Mouse (Mus musculus) limb, embryonic 10.5 days (tissue): ENCODE data around the gene Arl5a. TPM values are rescaled to one million over a fixed set of nuclear protein-coding genes. Genes with fewer than 3 reads are reported as not detected.

Experiments used
- DNase-seq: peaks from one replicate; pipeline ENCODE4 v3.0.0-alpha.2; 2017; ENCODE audit warnings: low spot score
- H3K27ac ChIP-seq: fragments of 300-500 bp; sonication (generic); 2 replicates; pipeline ENCODE4 v1.5.1; 2016; ENCODE audit warnings: mild to moderate bottlenecking
- H3K27me3 ChIP-seq: fragments of 300-500 bp; sonication (generic); 2 replicates; pipeline ENCODE4 v1.6.1; 2016; ENCODE audit warnings: low read depth, mild to moderate bottlenecking; ENCODE audit not compliant: poor library complexity, severe bottlenecking
- H3K36me3 ChIP-seq: fragments of 300-500 bp; sonication (generic); 2 replicates; pipeline ENCODE4 v1.6.1; 2016; ENCODE audit warnings: mild to moderate bottlenecking, moderate library complexity
- H3K4me1 ChIP-seq: fragments of 300-500 bp; sonication (generic); 2 replicates; pipeline ENCODE4 v1.6.1; 2016
- H3K4me3 ChIP-seq: fragments of 300-500 bp; sonication (generic); 2 replicates; pipeline ENCODE4 v1.5.1; 2016; ENCODE audit warnings: mild to moderate bottlenecking, moderate library complexity
- H3K9me3 ChIP-seq: fragments of 300-500 bp; sonication (generic); replicated peaks from 2 replicates; pipeline ENCODE4 v1.6.1; 2016; ENCODE audit warnings: mild to moderate bottlenecking
- WGBS: fragments of 180-500 bp; shearing (Covaris S2); methylation state at CpG from one replicate; pipeline ENCODE4 v1.1.7; 2016; 5-methylcytosine and 5-hydroxymethylcytosine counted together
- polyA plus RNA-seq: library from polyadenylated mRNA; unstranded; fragments of >200 nt; fragmentation: Nextera tagmentation; extraction: Ambion mirVana; gene quantifications from 2 replicates; pipeline ENCODE4 v1.2.1, GENCODE M21; 2016

The Arl5a gene
- polyA plus RNA-seq, 1 experiment from 2014 or later, result 60.2 TPM

GRCm38 (mm10) chr2:52372080-52372479 lies 52.6 kb downstream of the Arl5a start:
- 86% methylated on average over 4 of the region's 4 CpGs for WGBS
- Histone ChIP-seq H3K27me3 (no peaks in the 10 kb centered on the region), H3K9me3 (no peaks in the 10 kb centered on the region), H3K4me3 (no peak overlapping the region), H3K36me3 (no peaks in the 10 kb centered on the region), H3K4me1 (peaks cover 4% of the 10 kb centered on the region; the same call in 1 of the 2 replicates), H3K27ac (no peak overlapping the region)
- no peak for DNase-seq

- no peaks in the 10 kb centered on the region for H3K27me3 ChIP-seq
- H3K27ac ChIP-seq, result no peak overlapping the region
- 65% methylated on average over 2 of the region's 2 CpGs for WGBS
- peaks cover 11% of the 10 kb centered on the region for H3K4me1 ChIP-seq
- H3K4me3 ChIP-seq, result no peak overlapping the region
- no peaks in the 10 kb centered on the region for H3K9me3 ChIP-seq
- no peak for DNase-seq
- no peaks in the 10 kb centered on the region for H3K36me3 ChIP-seq
Measured at GRCm38 (mm10) chr2:52371066-52371465, 53.6 kb downstream of the Arl5a start.

DNA sequence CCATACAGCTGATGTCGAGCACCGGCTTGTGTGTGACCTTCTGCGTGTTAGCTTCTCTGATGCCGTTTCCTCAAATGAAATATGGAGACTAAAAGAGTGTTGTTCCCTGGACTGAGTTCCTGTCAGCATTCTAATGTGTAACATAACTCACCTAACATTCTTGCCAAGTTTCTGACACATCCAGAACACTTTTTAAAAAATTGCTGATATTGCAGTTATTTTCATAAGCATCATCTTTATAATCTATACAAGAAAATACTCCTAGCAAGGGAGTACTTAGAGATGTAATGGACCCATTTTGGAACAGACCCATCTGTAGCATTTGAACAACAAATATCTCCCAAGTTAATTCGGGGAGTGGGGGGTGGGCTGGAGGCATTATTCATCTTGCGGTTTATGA lies 55.1 kb downstream of the Arl5a start:
- no peak overlapping the region for H3K4me3 ChIP-seq
- H3K36me3 ChIP-seq, result no peaks in the 10 kb centered on the region
- H3K9me3 ChIP-seq, result no peaks in the 10 kb centered on the region
- DNase-seq, result no peak
- H3K27me3 ChIP-seq, result no peaks in the 10 kb centered on the region
- WGBS, result 93% methylated on average over 6 of the region's 6 CpGs
- no peak overlapping the region for H3K27ac ChIP-seq
- peaks cover 16% of the 10 kb centered on the region for H3K4me1 ChIP-seq

DNA sequence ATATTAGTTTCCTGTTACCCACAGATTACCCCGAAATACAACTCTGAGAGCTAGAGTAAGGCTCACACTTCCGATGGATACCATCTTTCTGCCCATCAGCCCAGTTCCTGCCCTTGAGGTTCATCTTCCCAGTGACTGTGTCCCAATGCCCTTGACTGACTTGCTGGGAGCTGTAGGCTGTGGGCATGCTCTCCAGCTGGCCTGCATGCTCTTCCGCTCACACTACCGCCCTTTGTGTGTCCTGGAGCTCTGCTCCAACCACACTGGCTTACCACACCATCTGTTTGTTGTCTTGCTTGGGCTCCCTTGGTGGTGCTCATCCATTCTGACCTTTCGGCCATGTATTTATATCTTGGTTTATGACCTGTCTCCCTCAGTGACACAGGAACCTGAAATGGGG lies 57.0 kb downstream of the Arl5a start:
- Histone ChIP-seq H3K27me3 (no peaks in the 10 kb centered on the region), H3K9me3 (no peaks in the 10 kb centered on the region), H3K27ac (no peak overlapping the region), H3K4me3 (no peak overlapping the region), H3K4me1 (peaks cover 21% of the 10 kb centered on the region), H3K36me3 (no peaks in the 10 kb centered on the region)
- no peak for DNase-seq
- 87% methylated on average over 5 of the region's 5 CpGs for WGBS

DNA sequence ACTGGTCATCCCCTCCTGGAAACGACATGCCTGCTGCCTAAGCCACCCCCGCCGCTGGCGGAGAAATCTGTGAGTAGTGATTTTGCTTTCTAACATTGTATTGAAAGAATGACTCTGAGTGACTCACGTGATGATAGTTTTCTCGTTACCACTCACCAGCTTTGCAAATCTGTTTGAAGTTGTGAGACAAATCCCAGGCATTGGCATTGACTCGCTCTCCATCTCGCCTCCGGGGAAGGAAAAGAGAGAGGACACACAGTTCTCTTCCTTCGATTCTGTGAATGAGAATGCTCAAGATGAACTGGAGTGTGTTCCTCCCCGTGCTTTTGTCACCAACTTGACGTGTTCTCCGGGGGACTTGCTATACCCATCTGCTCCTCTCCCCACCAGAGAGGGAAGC lies 57.5 kb downstream of the Arl5a start:
- Histone ChIP-seq H3K4me3 (no peak overlapping the region), H3K4me1 (peaks cover 19% of the 10 kb centered on the region), H3K36me3 (no peaks in the 10 kb centered on the region), H3K27ac (no peak overlapping the region), H3K27me3 (no peaks in the 10 kb centered on the region), H3K9me3 (no peaks in the 10 kb centered on the region)
- no peak for DNase-seq
- 64% methylated on average over 13 of the region's 13 CpGs for WGBS

DNA sequence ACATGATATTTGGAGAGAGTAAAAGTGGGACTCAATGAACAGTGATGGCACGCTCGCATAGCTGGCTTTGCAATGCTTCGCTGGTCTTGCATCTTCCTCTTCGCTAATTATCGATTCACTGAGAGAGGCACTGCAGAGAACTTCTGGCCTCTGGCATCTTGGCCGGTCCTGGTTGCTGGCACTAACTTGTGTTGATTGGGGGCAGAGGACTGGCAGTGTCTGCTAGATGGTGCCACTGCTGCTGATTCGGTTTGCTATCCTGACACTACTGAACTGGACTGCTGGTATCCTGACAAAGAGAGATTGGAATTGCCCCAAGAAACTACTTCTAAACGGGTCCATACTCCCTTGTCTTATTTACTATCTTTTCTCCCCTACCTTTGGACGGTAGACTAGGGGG lies 63.6 kb downstream of the Arl5a start:
- Histone ChIP-seq H3K27ac (no peak overlapping the region), H3K27me3 (no peaks in the 10 kb centered on the region), H3K4me1 (peaks cover 10% of the 10 kb centered on the region), H3K9me3 (no peaks in the 10 kb centered on the region), H3K4me3 (no peak overlapping the region), H3K36me3 (no peaks in the 10 kb centered on the region)
- WGBS, result 93% methylated on average over 9 of the region's 9 CpGs
- no peak for DNase-seq

- Histone ChIP-seq H3K27me3 (no peaks in the 10 kb centered on the region), H3K4me1 (peaks cover 6% of the 10 kb centered on the region), H3K36me3 (no peaks in the 10 kb centered on the region), H3K9me3 (no peaks in the 10 kb centered on the region), H3K27ac (no peak overlapping the region), H3K4me3 (no peak overlapping the region)
- DNase-seq, result no peak
- 79% methylated on average over 1 of the region's 1 CpGs for WGBS
Measured at GRCm38 (mm10) chr2:52359722-52360121, 65.0 kb downstream of the Arl5a start.

DNA sequence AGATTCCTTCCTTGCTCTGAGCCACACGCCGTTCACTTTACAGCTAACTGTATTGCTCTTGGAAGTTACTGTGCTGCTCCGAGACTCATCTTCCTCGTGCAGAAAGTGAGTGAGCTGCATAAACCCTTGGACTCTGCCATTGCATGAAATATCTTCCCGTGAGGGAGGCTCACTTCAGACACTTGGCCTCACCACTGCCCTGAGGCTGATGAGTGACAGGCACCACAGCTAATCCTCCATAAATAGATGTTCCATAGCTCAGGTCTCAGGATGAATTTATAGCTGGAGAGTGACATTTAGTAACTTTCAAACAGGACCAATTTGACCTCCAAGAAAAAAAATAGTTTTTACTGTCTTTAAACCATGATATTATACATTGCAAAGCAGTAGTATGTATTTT lies 66.5 kb downstream of the Arl5a start:
- Histone ChIP-seq H3K4me1 (no peaks in the 10 kb centered on the region), H3K4me3 (no peak overlapping the region), H3K36me3 (no peaks in the 10 kb centered on the region), H3K27ac (no peak overlapping the region), H3K9me3 (no peaks in the 10 kb centered on the region), H3K27me3 (no peaks in the 10 kb centered on the region)
- WGBS, result 83% methylated on average over 5 of the region's 5 CpGs
- no peak for DNase-seq

DNA sequence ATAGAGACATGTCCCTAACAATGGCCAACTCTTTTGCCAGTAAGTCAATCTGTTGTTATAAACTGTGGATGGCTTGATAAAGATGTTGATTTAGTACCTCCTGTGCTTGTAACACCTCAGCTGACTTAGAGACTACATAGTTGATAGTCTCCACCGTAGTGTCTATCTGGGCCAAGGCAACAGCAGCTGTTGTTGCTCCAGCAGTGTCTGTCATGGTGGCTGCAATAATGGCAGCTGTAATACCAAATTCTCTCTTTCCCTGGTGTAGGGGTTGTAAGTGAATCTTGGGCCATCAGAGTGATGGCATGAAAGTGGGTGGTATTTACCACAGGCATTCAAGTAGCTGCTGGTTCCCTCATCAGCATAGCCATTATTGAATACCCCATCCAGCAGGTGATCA lies 73.7 kb downstream of the Arl5a start:
- no peak overlapping the region for H3K4me3 ChIP-seq
- no peaks in the 10 kb centered on the region for H3K4me1 ChIP-seq
- H3K36me3 ChIP-seq, result no peaks in the 10 kb centered on the region
- H3K27ac ChIP-seq, result no peak overlapping the region
- no peak for DNase-seq
- no peaks in the 10 kb centered on the region for H3K9me3 ChIP-seq
- WGBS, result 96% methylated on average over 1 of the region's 1 CpGs
- H3K27me3 ChIP-seq, result no peaks in the 10 kb centered on the region

Other genes starting within 250 kb of the Arl5a start
- gene Neb, start 46.4 kb downstream of the Arl5a start, polyA plus RNA-seq, result 0.49 and 1.8 TPM in 2 replicates